Mouse (Mus musculus): ENCODE measurements at regions not wholly inside any gene's neighbourhood (a gene's known extent, or its start where the extent isn't known, plus 50 kb on each side); places are given as distances from the start of the nearest gene placed in this dataset.
A peak's percentile ranks its signal among the peaks of the same experiment; 100 is the strongest.

GRCm38 (mm10) chr16:84039946-84040345 lies 475.0 kb upstream of the A730009L09Rik start:
- DNase-seq = no peak

GRCm38 (mm10) chr16:84042010-84042449 lies 472.9 kb upstream of the A730009L09Rik start:
- peak; percentile 50 to 66 for DNase-seq

- no peak for DNase-seq
These were observed 469.6 kb upstream of the A730009L09Rik start for GRCm38 (mm10) chr16:84045333-84045732.

All from layer of hippocampus, postnatal 36 days (tissue).